Mouse (Mus musculus): ENCODE measurements around the gene Hopx.

DNA sequence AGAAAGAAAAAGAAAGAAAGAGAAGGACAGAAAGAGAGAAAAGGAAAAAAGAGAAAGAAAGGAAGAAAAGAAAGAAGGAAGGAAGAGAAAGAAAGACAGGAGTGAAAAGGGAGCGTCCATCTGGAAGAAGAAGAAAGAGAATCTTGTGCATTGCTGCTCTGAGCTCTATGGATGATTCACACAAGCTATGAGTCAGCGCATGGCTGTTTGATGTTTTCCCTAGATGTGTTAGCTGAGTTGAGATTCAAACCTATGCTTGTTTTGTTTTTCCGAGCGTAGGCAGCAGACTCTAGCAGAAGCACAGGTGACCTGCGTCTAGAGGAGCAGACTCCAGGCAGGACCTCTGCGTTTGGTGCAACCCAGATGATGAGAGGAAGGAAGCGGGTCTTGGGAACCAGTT is 32.2 kb downstream of the Hopx start:
- no peak for TF ChIP-seq GATA1 (IDR thresholded peaks at IDR 0.05; ENCODE audit: low read length)
- TF ChIP-seq TAL1 (IDR thresholded peaks at IDR 0.05; ENCODE audit: low read length) = no peak
